Mouse (Mus musculus) cortical plate, adult 2 months (tissue): ENCODE results near the gene Cygb.

ENCODE experiments used
- CTCF ChIP-seq: fragments of 200-500 bp; IDR thresholded peaks from 2 replicates; pipeline ENCODE4 v1.5.1; 2011; ENCODE audit warnings: mild to moderate bottlenecking, control low read depth, low read length; ENCODE audit not compliant: insufficient read depth; ENCODE audit errors: extremely low read depth
- POLR2A ChIP-seq: fragments of 200-500 bp; IDR thresholded peaks from 2 replicates; pipeline ENCODE4 v1.6.1; 2011; ENCODE audit warnings: mild to moderate bottlenecking, low read length, control low read depth; ENCODE audit not compliant: insufficient read depth; ENCODE audit errors: extremely low read depth

DNA sequence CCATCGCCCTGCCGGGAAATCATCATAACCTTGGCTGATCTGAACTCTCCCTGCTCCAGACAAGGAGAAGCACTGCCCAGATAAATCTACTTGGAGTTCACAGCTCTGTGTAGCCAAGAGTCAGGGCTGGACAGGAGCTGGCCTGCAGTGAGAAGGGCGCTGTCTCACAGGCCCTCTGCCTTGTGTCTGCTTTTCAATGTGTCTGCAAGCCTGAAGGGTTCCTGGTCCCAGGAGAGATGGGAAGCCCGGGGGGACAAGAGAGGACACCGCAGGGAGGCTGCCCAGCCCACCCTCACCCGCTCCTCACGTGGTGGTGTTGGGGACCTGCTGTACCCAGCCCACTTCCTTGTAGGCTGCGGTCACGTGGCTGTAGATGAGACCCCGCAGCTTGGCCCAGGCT, 5.1 kb downstream of the Cygb start:
- TF ChIP-seq POLR2A (no peak), CTCF (no peak)
